Mouse (Mus musculus): ENCODE measurements around the gene A930009A15Rik. TPM values are rescaled to one million over a fixed set of nuclear protein-coding genes. Genes with fewer than 3 reads are reported as not detected.

Gene A930009A15Rik
- polyA plus RNA-seq, 1 experiment from 2014 or later, result not detected

- Histone ChIP-seq H3K4me3 (peak overlapping the region; percentile 58; the same call in 1 of the 2 replicates), H3K36me3 (no peaks in the 10 kb centered on the region), H3K27ac (no peak overlapping the region), H3K4me2 (peak overlapping the region; percentile 96), H3K9me3 (no peaks in the 10 kb centered on the region), H3K9ac (no peak overlapping the region), H3K27me3 (peaks cover 74% of the 10 kb centered on the region), H3K4me1 (peaks cover 33% of the 10 kb centered on the region)
- no peak for ATAC-seq (ENCODE audit: insufficient number of reproducible peaks, insufficient read depth, low FRiP score, low TSS enrichment, low read depth)
- 21% methylated on average over 12 of the region's 14 CpGs for WGBS
Observed at GRCm38 (mm10) chr10:115584656-115585055, 14.9 kb downstream of the A930009A15Rik start.

GRCm38 (mm10) chr10:115585491-115586245 is 15.9 kb downstream of the A930009A15Rik start:
- ATAC-seq (ENCODE audit: insufficient number of reproducible peaks, insufficient read depth, low FRiP score, low TSS enrichment, low read depth), result no peak
- no peaks in the 10 kb centered on the region for H3K36me3 ChIP-seq
- peak overlapping the region; percentile 58 for H3K4me3 ChIP-seq
- no peak overlapping the region for H3K27ac ChIP-seq
- H3K4me1 ChIP-seq, result peaks cover 32% of the 10 kb centered on the region
- WGBS, result 1% methylated on average over 21 of the region's 21 CpGs
- H3K9me3 ChIP-seq, result no peaks in the 10 kb centered on the region
- H3K4me2 ChIP-seq, result peak overlapping the region; percentile 96
- peaks cover 71% of the 10 kb centered on the region for H3K27me3 ChIP-seq
- peak overlapping the region; percentile 69 for H3K9ac ChIP-seq

GRCm38 (mm10) chr10:115586246-115587231 is 16.8 kb downstream of the A930009A15Rik start:
- no peaks in the 10 kb centered on the region for H3K36me3 ChIP-seq
- peak overlapping the region; percentile 28; the same call in 1 of the 2 replicates for H3K27ac ChIP-seq
- H3K4me3 ChIP-seq, result peak overlapping the region; percentile 58
- peaks cover 32% of the 10 kb centered on the region for H3K4me1 ChIP-seq
- peaks cover 72% of the 10 kb centered on the region for H3K27me3 ChIP-seq
- no peak; the same call in none of the 2 replicates for ATAC-seq (ENCODE audit: insufficient number of reproducible peaks, insufficient read depth, low FRiP score, low TSS enrichment, low read depth)
- H3K9me3 ChIP-seq, result no peaks in the 10 kb centered on the region
- H3K4me2 ChIP-seq, result peak overlapping the region; percentile 96
- WGBS, result under 1% methylated on average over 41 of the region's 41 CpGs
- H3K9ac ChIP-seq, result peak overlapping the region; percentile 69

- peak within 1 kb of the TSS; percentile 96 for H3K4me2 ChIP-seq
- H3K4me3 ChIP-seq, result peak within 1 kb of the TSS; percentile 58
- peaks cover 32% of the 10 kb centered on the region for H3K4me1 ChIP-seq
- H3K27ac ChIP-seq, result peak within 1 kb of the TSS; percentile 28; the same call in 1 of the 2 replicates
- H3K27me3 ChIP-seq, result peaks cover 76% of the 10 kb centered on the region
- H3K9me3 ChIP-seq, result no peaks in the 10 kb centered on the region
- H3K36me3 ChIP-seq, result no peaks in the 10 kb centered on the region
- under 1% methylated on average over 47 of the region's 47 CpGs for WGBS
- peak within 1 kb of the TSS; percentile 69 for H3K9ac ChIP-seq
- ATAC-seq (ENCODE audit: insufficient number of reproducible peaks, insufficient read depth, low FRiP score, low TSS enrichment, low read depth), result peak; percentile 77
Observed at GRCm38 (mm10) chr10:115587301-115587969, 17.6 kb downstream of the A930009A15Rik start, which contains the start of gene Lgr5. Gene Lgr5 (minus strand): TSS chr10:115587780.

- Histone ChIP-seq H3K4me1 (peaks cover 35% of the 10 kb centered on the region), H3K9ac (peak overlapping the region; percentile 69), H3K27me3 (peaks cover 72% of the 10 kb centered on the region), H3K4me2 (peak overlapping the region; percentile 96), H3K27ac (no peak overlapping the region), H3K9me3 (no peaks in the 10 kb centered on the region), H3K4me3 (peak overlapping the region; percentile 58), H3K36me3 (no peaks in the 10 kb centered on the region)
- no peak for ATAC-seq (ENCODE audit: insufficient number of reproducible peaks, insufficient read depth, low FRiP score, low TSS enrichment, low read depth)
- WGBS, result under 1% methylated on average over 7 of the region's 7 CpGs
Observed at GRCm38 (mm10) chr10:115587979-115588378, 18.2 kb downstream of the A930009A15Rik start.

GRCm38 (mm10) chr10:115593221-115593620 is 23.4 kb downstream of the A930009A15Rik start:
- Histone ChIP-seq H3K9me3 (no peaks in the 10 kb centered on the region), H3K9ac (no peak overlapping the region), H3K36me3 (no peaks in the 10 kb centered on the region), H3K4me2 (peak overlapping the region; percentile 38), H3K4me1 (peaks cover 12% of the 10 kb centered on the region; the same call in 1 of the 2 replicates), H3K4me3 (no peak overlapping the region), H3K27me3 (peaks cover 25% of the 10 kb centered on the region), H3K27ac (no peak overlapping the region)
- ATAC-seq (ENCODE audit: insufficient number of reproducible peaks, insufficient read depth, low FRiP score, low TSS enrichment, low read depth), result no peak
- WGBS, result 26% methylated on average over 11 of the region's 11 CpGs

GRCm38 (mm10) chr10:115593651-115594050 is 23.9 kb downstream of the A930009A15Rik start:
- Histone ChIP-seq H3K4me2 (peak overlapping the region; percentile 38), H3K9me3 (no peaks in the 10 kb centered on the region), H3K36me3 (no peaks in the 10 kb centered on the region), H3K9ac (no peak overlapping the region), H3K4me3 (no peak overlapping the region), H3K27ac (no peak overlapping the region), H3K4me1 (peaks cover 11% of the 10 kb centered on the region; the same call in 1 of the 2 replicates), H3K27me3 (peaks cover 21% of the 10 kb centered on the region)
- no peak for ATAC-seq (ENCODE audit: insufficient number of reproducible peaks, insufficient read depth, low FRiP score, low TSS enrichment, low read depth)
- WGBS, result 85% methylated on average over 6 of the region's 6 CpGs

GRCm38 (mm10) chr10:115595748-115596147 is 26.0 kb downstream of the A930009A15Rik start:
- Histone ChIP-seq H3K4me2 (no peak overlapping the region), H3K4me3 (no peak overlapping the region), H3K27me3 (peaks cover 6% of the 10 kb centered on the region; the same call in 1 of the 2 replicates), H3K36me3 (no peaks in the 10 kb centered on the region), H3K27ac (no peak overlapping the region), H3K4me1 (peaks cover 11% of the 10 kb centered on the region; the same call in 1 of the 2 replicates), H3K9me3 (no peaks in the 10 kb centered on the region), H3K9ac (no peak overlapping the region)
- ATAC-seq (ENCODE audit: insufficient number of reproducible peaks, insufficient read depth, low FRiP score, low TSS enrichment, low read depth), result no peak
- 77% methylated on average over 1 of the region's 1 CpGs for WGBS

- H3K4me1 ChIP-seq, result peaks cover 10% of the 10 kb centered on the region
- no peak overlapping the region for H3K27ac ChIP-seq
- no peak overlapping the region for H3K9ac ChIP-seq
- H3K36me3 ChIP-seq, result no peaks in the 10 kb centered on the region
- WGBS, result 8% methylated on average over 14 of the region's 15 CpGs
- H3K27me3 ChIP-seq, result peaks cover 15% of the 10 kb centered on the region; the same call in 1 of the 2 replicates
- H3K4me2 ChIP-seq, result peak overlapping the region; percentile 57
- no peaks in the 10 kb centered on the region for H3K9me3 ChIP-seq
- ATAC-seq (ENCODE audit: insufficient number of reproducible peaks, insufficient read depth, low FRiP score, low TSS enrichment, low read depth), result no peak
- H3K4me3 ChIP-seq, result peak overlapping the region; percentile 29
Observed at GRCm38 (mm10) chr10:115617456-115618287, 47.9 kb downstream of the A930009A15Rik start.

- no peaks in the 10 kb centered on the region for H3K36me3 ChIP-seq
- peak overlapping the region; percentile 29 for H3K4me3 ChIP-seq
- peaks cover 15% of the 10 kb centered on the region; the same call in 1 of the 2 replicates for H3K27me3 ChIP-seq
- H3K9ac ChIP-seq, result no peak overlapping the region
- H3K27ac ChIP-seq, result no peak overlapping the region
- H3K4me2 ChIP-seq, result peak overlapping the region; percentile 57
- no peaks in the 10 kb centered on the region for H3K9me3 ChIP-seq
- H3K4me1 ChIP-seq, result peaks cover 10% of the 10 kb centered on the region
- 15% methylated on average over 15 of the region's 15 CpGs for WGBS
- no peak for ATAC-seq (ENCODE audit: insufficient number of reproducible peaks, insufficient read depth, low FRiP score, low TSS enrichment, low read depth)
Observed at GRCm38 (mm10) chr10:115618288-115618856, 48.6 kb downstream of the A930009A15Rik start.
